Mouse (Mus musculus): Measurements from ENCODE around the gene Exosc5.

- TF ChIP-seq ZC3H11A (IDR thresholded peaks at IDR 0.05; ENCODE audit: low read depth, low read length) (no peak), POLR2A (IDR thresholded peaks at IDR 0.05; ENCODE audit: low read depth, low read length) (no peak), ELF1 (IDR thresholded peaks at IDR 0.05; ENCODE audit: low read depth, low read length) (no peak), CTCF (conservative IDR thresholded peaks at IDR 0.05 in 1 of 2, IDR thresholded peaks at IDR 0.05 in 1 of 2; ENCODE audit: low read depth in 2 of 2, low read length in 2 of 2) (no peak), RAD21 (IDR thresholded peaks at IDR 0.05; ENCODE audit: low read depth, low read length) (no peak), MYC (IDR thresholded peaks at IDR 0.05; ENCODE audit: low read depth, low read length) (no peak), JUN (IDR thresholded peaks at IDR 0.05; ENCODE audit: insufficient read depth, low read depth, low read length) (no peak), CHD2 (IDR thresholded peaks at IDR 0.05; ENCODE audit: low read length) (no peak), MAX (IDR thresholded peaks at IDR 0.05; ENCODE audit: low read length) (no peak), GABPA (IDR thresholded peaks at IDR 0.05; ENCODE audit: insufficient replicate concordance, low read depth, low read length) (no peak), USF1 (IDR thresholded peaks at IDR 0.05; ENCODE audit: low read depth, low read length) (no peak), SIN3A (IDR thresholded peaks at IDR 0.05; ENCODE audit: low read length) (no peak), TCF12 (IDR thresholded peaks at IDR 0.05; ENCODE audit: low read depth, low read length) (no peak)
Observed at GRCm38 (mm10) chr7:25720760-25721159, 61.8 kb downstream of the Exosc5 start.
